Mouse (Mus musculus): ENCODE measurements at regions not wholly inside any gene's neighbourhood (a gene's known extent, or its start where the extent isn't known, plus 50 kb on each side); places are given as distances from the start of the nearest gene placed in this dataset.
A peak's percentile ranks its signal among the peaks of the same experiment; 100 is the strongest.

- Histone ChIP-seq H3K4me3 (ENCODE audit: low read depth, low read length) (no peak overlapping the region), H3K9ac (ENCODE audit: low read depth, low read length) (no peak overlapping the region), H3K4me1 (replicated peaks; ENCODE audit: control insufficient read depth, insufficient read depth, low read length) (no peaks in the 10 kb centered on the region), H3K9me3 (ENCODE audit: control insufficient read depth, low read length) (no peaks in the 10 kb centered on the region), H3K27ac (ENCODE audit: low read depth, low read length) (no peak overlapping the region), H3K36me3 (ENCODE audit: control insufficient read depth, insufficient read depth, low read length) (no peaks in the 10 kb centered on the region), H3K27me3 (ENCODE audit: control insufficient read depth, insufficient read depth, low read length) (no peaks in the 10 kb centered on the region), H3K4me2 (replicated peaks; ENCODE audit: low read depth, low read length) (no peak overlapping the region)
- ATAC-seq (ENCODE audit: low FRiP score) (no peak), DNase-seq (ENCODE audit: low spot score) (peak; percentile 30)
- 8% methylated on average over 4 of the region's 4 CpGs for WGBS
These were observed 99.3 kb upstream of the Kit start for GRCm38 (mm10) chr5:75475414-75475813.

GRCm38 (mm10) chr5:75478499-75478898, 96.2 kb upstream of the Kit start:
- Histone ChIP-seq H3K9me3 (ENCODE audit: control insufficient read depth, low read length) (no peaks in the 10 kb centered on the region), H3K27me3 (ENCODE audit: control insufficient read depth, insufficient read depth, low read length) (no peaks in the 10 kb centered on the region), H3K4me3 (ENCODE audit: low read depth, low read length) (no peak overlapping the region), H3K4me2 (replicated peaks; ENCODE audit: low read depth, low read length) (no peak overlapping the region), H3K36me3 (ENCODE audit: control insufficient read depth, insufficient read depth, low read length) (no peaks in the 10 kb centered on the region), H3K4me1 (replicated peaks; ENCODE audit: control insufficient read depth, insufficient read depth, low read length) (0 out of 2 replicates have a peak, but pooled peaks cover 2% of the 10 kb centered on the region), H3K27ac (ENCODE audit: low read depth, low read length) (no peak overlapping the region), H3K9ac (ENCODE audit: low read depth, low read length) (no peak overlapping the region)
- ATAC-seq (ENCODE audit: low FRiP score), result no peak
- WGBS, result 44% methylated on average over 1 of the region's 1 CpGs
- no peak for DNase-seq (ENCODE audit: low spot score)

- no peak for ATAC-seq (ENCODE audit: low FRiP score)
- no peak overlapping the region for H3K4me2 ChIP-seq (replicated peaks; ENCODE audit: low read depth, low read length)
- 0 out of 2 replicates have a peak, but pooled peaks cover 2% of the 10 kb centered on the region for H3K4me1 ChIP-seq (replicated peaks; ENCODE audit: control insufficient read depth, insufficient read depth, low read length)
- no peak overlapping the region for H3K4me3 ChIP-seq (ENCODE audit: low read depth, low read length)
- no peak overlapping the region for H3K27ac ChIP-seq (ENCODE audit: low read depth, low read length)
- H3K9me3 ChIP-seq (ENCODE audit: control insufficient read depth, low read length), result no peaks in the 10 kb centered on the region
- no peak overlapping the region for H3K9ac ChIP-seq (ENCODE audit: low read depth, low read length)
- H3K27me3 ChIP-seq (ENCODE audit: control insufficient read depth, insufficient read depth, low read length), result no peaks in the 10 kb centered on the region
- no peak for DNase-seq (ENCODE audit: low spot score)
- WGBS, result 90% methylated on average over 11 of the region's 11 CpGs
- H3K36me3 ChIP-seq (ENCODE audit: control insufficient read depth, insufficient read depth, low read length), result no peaks in the 10 kb centered on the region
These were observed 95.6 kb upstream of the Kit start for GRCm38 (mm10) chr5:75479149-75479548.

GRCm38 (mm10) chr5:75481595-75481994, 93.1 kb upstream of the Kit start:
- DNase-seq (ENCODE audit: low spot score), result peak; percentile 9
- Histone ChIP-seq H3K9ac (ENCODE audit: low read depth, low read length) (no peak overlapping the region), H3K4me1 (replicated peaks; ENCODE audit: control insufficient read depth, insufficient read depth, low read length) (0 out of 2 replicates have a peak, but pooled peaks cover 2% of the 10 kb centered on the region), H3K9me3 (ENCODE audit: control insufficient read depth, low read length) (no peaks in the 10 kb centered on the region), H3K27ac (ENCODE audit: low read depth, low read length) (no peak overlapping the region), H3K4me2 (replicated peaks; ENCODE audit: low read depth, low read length) (no peak overlapping the region), H3K4me3 (ENCODE audit: low read depth, low read length) (no peak overlapping the region), H3K36me3 (ENCODE audit: control insufficient read depth, insufficient read depth, low read length) (no peaks in the 10 kb centered on the region), H3K27me3 (ENCODE audit: control insufficient read depth, insufficient read depth, low read length) (no peaks in the 10 kb centered on the region)
- no peak for ATAC-seq (ENCODE audit: low FRiP score)
- WGBS, result 21% methylated on average over 7 of the region's 7 CpGs

- no peaks in the 10 kb centered on the region for H3K36me3 ChIP-seq (ENCODE audit: control insufficient read depth, insufficient read depth, low read length)
- WGBS, result 83% methylated on average over 7 of the region's 7 CpGs
- no peak for DNase-seq (ENCODE audit: low spot score)
- H3K4me1 ChIP-seq (replicated peaks; ENCODE audit: control insufficient read depth, insufficient read depth, low read length), result 0 out of 2 replicates have a peak, but pooled peaks cover 2% of the 10 kb centered on the region
- H3K4me3 ChIP-seq (ENCODE audit: low read depth, low read length), result no peak overlapping the region
- no peak overlapping the region for H3K4me2 ChIP-seq (replicated peaks; ENCODE audit: low read depth, low read length)
- H3K27ac ChIP-seq (ENCODE audit: low read depth, low read length), result no peak overlapping the region
- H3K9me3 ChIP-seq (ENCODE audit: control insufficient read depth, low read length), result no peaks in the 10 kb centered on the region
- no peak overlapping the region for H3K9ac ChIP-seq (ENCODE audit: low read depth, low read length)
- H3K27me3 ChIP-seq (ENCODE audit: control insufficient read depth, insufficient read depth, low read length), result no peaks in the 10 kb centered on the region
- ATAC-seq (ENCODE audit: low FRiP score), result no peak
These were observed 90.4 kb upstream of the Kit start for GRCm38 (mm10) chr5:75484330-75484729.

- WGBS, result 81% methylated on average over 9 of the region's 9 CpGs
- Histone ChIP-seq H3K9me3 (ENCODE audit: control insufficient read depth, low read length) (no peaks in the 10 kb centered on the region), H3K4me2 (replicated peaks; ENCODE audit: low read depth, low read length) (no peak overlapping the region), H3K27ac (ENCODE audit: low read depth, low read length) (no peak overlapping the region), H3K36me3 (ENCODE audit: control insufficient read depth, insufficient read depth, low read length) (no peaks in the 10 kb centered on the region), H3K27me3 (ENCODE audit: control insufficient read depth, insufficient read depth, low read length) (no peaks in the 10 kb centered on the region), H3K4me1 (replicated peaks; ENCODE audit: control insufficient read depth, insufficient read depth, low read length) (no peaks in the 10 kb centered on the region), H3K9ac (ENCODE audit: low read depth, low read length) (no peak overlapping the region), H3K4me3 (ENCODE audit: low read depth, low read length) (no peak overlapping the region)
- ATAC-seq (ENCODE audit: low FRiP score) (no peak), DNase-seq (ENCODE audit: low spot score) (no peak)
These were observed 83.9 kb upstream of the Kit start for GRCm38 (mm10) chr5:75490806-75491205.

GRCm38 (mm10) chr5:75494143-75494542, 80.6 kb upstream of the Kit start:
- Histone ChIP-seq H3K9me3 (ENCODE audit: control insufficient read depth, low read length) (no peaks in the 10 kb centered on the region), H3K4me2 (replicated peaks; ENCODE audit: low read depth, low read length) (no peak overlapping the region), H3K36me3 (ENCODE audit: control insufficient read depth, insufficient read depth, low read length) (no peaks in the 10 kb centered on the region), H3K9ac (ENCODE audit: low read depth, low read length) (no peak overlapping the region), H3K27me3 (ENCODE audit: control insufficient read depth, insufficient read depth, low read length) (no peaks in the 10 kb centered on the region), H3K27ac (ENCODE audit: low read depth, low read length) (no peak overlapping the region), H3K4me3 (ENCODE audit: low read depth, low read length) (no peak overlapping the region), H3K4me1 (replicated peaks; ENCODE audit: control insufficient read depth, insufficient read depth, low read length) (no peaks in the 10 kb centered on the region)
- DNase-seq (ENCODE audit: low spot score) (no peak), ATAC-seq (ENCODE audit: low FRiP score) (no peak)
- 91% methylated on average over 10 of the region's 10 CpGs for WGBS

- Histone ChIP-seq H3K27me3 (ENCODE audit: control insufficient read depth, insufficient read depth, low read length) (no peaks in the 10 kb centered on the region), H3K4me3 (ENCODE audit: low read depth, low read length) (no peak overlapping the region), H3K9ac (ENCODE audit: low read depth, low read length) (no peak overlapping the region), H3K4me2 (replicated peaks; ENCODE audit: low read depth, low read length) (no peak overlapping the region), H3K36me3 (ENCODE audit: control insufficient read depth, insufficient read depth, low read length) (no peaks in the 10 kb centered on the region), H3K4me1 (replicated peaks; ENCODE audit: control insufficient read depth, insufficient read depth, low read length) (no peaks in the 10 kb centered on the region), H3K9me3 (ENCODE audit: control insufficient read depth, low read length) (no peaks in the 10 kb centered on the region), H3K27ac (ENCODE audit: low read depth, low read length) (no peak overlapping the region)
- WGBS, result 74% methylated on average over 3 of the region's 3 CpGs
- no peak for DNase-seq (ENCODE audit: low spot score)
- no peak for ATAC-seq (ENCODE audit: low FRiP score)
These were observed 75.7 kb upstream of the Kit start for GRCm38 (mm10) chr5:75499053-75499452.

- DNase-seq (ENCODE audit: low spot score) (no peak), ATAC-seq (ENCODE audit: low FRiP score) (no peak)
- Histone ChIP-seq H3K27ac (ENCODE audit: low read depth, low read length) (no peak overlapping the region), H3K27me3 (ENCODE audit: control insufficient read depth, insufficient read depth, low read length) (no peaks in the 10 kb centered on the region), H3K4me3 (ENCODE audit: low read depth, low read length) (no peak overlapping the region), H3K9me3 (ENCODE audit: control insufficient read depth, low read length) (no peaks in the 10 kb centered on the region), H3K4me2 (replicated peaks; ENCODE audit: low read depth, low read length) (no peak overlapping the region), H3K36me3 (ENCODE audit: control insufficient read depth, insufficient read depth, low read length) (no peaks in the 10 kb centered on the region), H3K9ac (ENCODE audit: low read depth, low read length) (no peak overlapping the region), H3K4me1 (replicated peaks; ENCODE audit: control insufficient read depth, insufficient read depth, low read length) (no peaks in the 10 kb centered on the region)
- WGBS, result 88% methylated on average over 5 of the region's 5 CpGs
These were observed 75.0 kb upstream of the Kit start for GRCm38 (mm10) chr5:75499695-75500094.

All from hindbrain, embryonic 11.5 days (tissue).